Mouse (Mus musculus) splenic B cell, adult 2 months (primary cell): ENCODE data around the gene Siah2.

Source experiments
- DNase-seq: peaks from one replicate; pipeline ENCODE4 v3.0.0-alpha.2; 2011; ENCODE audit warnings: low read depth, low spot score
- H3K27me3 ChIP-seq: 2 replicates; pipeline ENCODE4 v1.6.1; 2012; ENCODE audit warnings: mild to moderate bottlenecking, low read length, moderate library complexity, mixed read lengths; ENCODE audit not compliant: control insufficient read depth, poor library complexity, insufficient read depth, severe bottlenecking
- H3K36me3 ChIP-seq: 2 replicates; pipeline ENCODE4 v1.6.1; 2012; ENCODE audit warnings: mild to moderate bottlenecking, low read length, moderate library complexity, mixed read lengths; ENCODE audit not compliant: control insufficient read depth, poor library complexity, insufficient read depth, severe bottlenecking

The Siah2 gene

DNA sequence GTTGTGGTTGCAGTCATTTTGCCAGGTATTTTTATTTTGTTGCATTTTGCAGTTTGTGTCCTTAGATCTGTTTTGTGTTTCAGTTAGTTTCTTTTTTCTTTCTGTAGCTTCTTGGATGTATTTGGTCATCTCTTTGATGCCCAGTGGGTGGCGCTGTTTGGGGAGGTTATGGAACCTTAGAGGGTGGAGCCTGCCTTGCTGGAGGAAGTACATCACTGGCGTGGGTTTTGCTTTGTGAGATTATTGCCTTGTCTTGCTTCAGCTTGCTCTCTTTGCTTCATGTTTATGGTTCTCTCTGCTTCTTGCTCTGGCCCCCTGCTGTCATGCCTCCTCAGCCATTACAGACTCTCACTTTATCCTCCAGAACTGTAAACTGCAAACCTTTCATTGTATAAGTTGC lies 34.8 kb downstream of the Siah2 start:
- H3K36me3 ChIP-seq, result no peaks in the 10 kb centered on the region
- peak; percentile 89 for DNase-seq
- H3K27me3 ChIP-seq, result no peaks in the 10 kb centered on the region

DNA sequence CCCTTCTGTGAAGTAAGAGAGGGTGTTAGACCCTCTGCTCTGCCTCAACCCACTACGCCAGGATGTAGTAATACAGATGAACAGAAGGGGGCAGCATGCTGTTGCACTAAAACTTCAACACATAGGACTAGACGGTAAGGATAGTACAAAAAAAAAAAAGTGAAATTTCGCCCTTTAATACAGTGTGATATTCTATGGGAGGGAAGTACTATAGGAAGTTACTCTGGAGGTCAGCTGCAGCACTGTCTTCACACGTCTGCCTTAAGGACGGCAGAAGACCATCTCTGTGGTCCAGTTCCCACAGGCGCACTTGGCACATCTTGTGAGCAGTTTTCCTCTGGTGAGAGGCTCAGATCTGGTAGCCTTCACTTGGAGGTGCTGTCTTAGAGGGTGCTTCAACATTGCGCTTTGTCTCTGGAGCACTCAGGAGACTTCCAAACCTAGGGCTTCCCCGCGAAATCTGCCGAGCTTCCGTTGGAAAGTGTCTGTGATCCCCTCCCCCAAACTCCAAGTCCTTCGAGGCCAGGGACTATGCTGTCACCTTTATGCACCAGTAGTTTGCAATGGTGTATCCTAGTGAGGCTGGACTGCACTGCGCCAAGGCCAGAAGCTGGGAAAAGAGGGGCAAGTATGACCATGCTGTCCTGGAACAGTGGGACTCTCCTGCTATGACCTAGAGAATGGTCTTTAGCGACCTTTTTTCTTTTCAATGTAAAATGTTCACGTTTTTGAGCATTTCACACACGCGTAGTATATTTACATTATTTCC lies 36.7 kb downstream of the Siah2 start:
- DNase-seq, result peak; percentile 84
- Histone ChIP-seq H3K36me3 (no peaks in the 10 kb centered on the region), H3K27me3 (no peaks in the 10 kb centered on the region)

DNA sequence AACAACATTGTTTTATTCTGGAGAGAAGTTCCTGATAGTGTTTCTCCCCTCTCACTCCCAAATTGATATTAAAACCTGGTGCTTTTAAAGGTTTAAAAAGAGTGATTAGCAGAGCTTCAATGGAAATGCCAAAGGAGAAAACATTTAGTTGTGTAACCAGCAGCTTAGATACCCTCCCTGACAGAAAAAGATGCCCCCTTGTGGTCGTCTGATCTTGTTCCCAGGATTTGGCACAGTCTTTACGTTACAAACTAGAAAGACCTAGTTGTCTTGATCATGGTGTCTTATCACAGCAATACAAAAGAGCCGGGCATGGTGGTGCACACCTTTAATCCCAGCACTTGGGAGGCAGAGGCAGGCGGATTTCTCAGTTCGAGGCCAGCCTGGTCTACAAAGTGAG lies 38.3 kb downstream of the Siah2 start:
- peak; percentile 72 for DNase-seq
- no peaks in the 10 kb centered on the region for H3K36me3 ChIP-seq

DNA sequence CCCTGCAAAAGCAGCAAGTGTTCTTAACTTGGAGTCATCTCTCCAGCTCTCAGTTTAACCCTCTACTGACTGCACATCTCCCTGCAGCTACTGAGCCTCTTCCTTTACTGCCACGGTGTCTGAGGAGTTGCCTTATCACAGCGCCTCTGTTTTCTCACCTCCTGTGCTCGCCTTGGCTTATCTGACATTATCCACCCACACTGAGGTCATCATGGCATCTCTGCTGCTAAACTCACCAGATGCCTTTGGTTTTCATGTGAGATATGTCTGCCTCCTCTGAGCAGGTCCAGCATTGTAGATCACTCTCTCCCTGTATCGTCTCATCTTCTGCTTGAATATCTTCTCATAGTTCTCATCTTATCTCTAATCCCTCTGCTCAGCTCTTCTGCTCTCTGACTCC lies 41.9 kb downstream of the Siah2 start:
- no peaks in the 10 kb centered on the region for H3K36me3 ChIP-seq
- no peak for DNase-seq
- no peaks in the 10 kb centered on the region for H3K27me3 ChIP-seq

More for the DNA sequence above, 38.3 kb downstream of the Siah2 start:
- no peaks in the 10 kb centered on the region for H3K27me3 ChIP-seq

DNA sequence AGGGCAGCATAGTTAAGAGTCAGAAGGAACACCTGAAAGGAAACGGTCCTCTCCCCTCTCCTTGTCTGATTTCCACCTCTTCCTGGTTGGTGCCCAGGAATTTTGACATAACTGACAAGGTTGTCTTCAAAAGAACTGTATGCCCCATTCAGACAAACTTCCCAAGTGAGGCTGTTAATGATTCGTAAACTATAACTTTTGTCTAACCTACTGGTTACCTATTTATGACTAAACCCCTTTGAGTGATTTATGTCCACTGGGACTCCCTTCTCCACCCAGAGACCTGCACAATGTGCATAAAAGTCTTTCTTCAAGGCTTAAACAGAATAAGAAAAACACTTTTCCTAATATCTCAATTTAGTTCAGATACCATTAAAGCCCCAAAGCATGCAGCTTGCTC lies 45.0 kb downstream of the Siah2 start:
- H3K27me3 ChIP-seq, result no peaks in the 10 kb centered on the region
- DNase-seq, result no peak

DNA sequence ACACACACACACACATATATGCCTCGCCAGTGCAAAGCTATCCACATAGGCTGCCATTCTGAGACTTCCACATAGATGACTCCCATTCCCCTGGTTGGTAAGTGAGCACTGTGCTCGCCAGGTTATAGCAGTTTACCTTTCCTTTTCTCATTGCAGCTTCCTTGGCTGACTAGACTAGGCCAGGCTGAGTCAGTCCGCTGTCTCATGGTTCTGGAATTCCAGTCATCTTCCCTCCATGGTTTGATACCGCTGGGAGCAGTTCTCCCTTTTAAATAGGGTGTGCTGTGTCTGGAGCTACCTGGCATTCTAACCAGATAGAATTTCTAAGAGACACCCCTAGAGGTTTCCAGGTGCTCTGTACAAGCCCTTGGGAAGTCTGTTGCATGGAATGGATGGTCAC lies 46.0 kb downstream of the Siah2 start:
- H3K36me3 ChIP-seq, result no peaks in the 10 kb centered on the region; the same call in 1 of the 2 replicates
- DNase-seq, result no peak
- H3K27me3 ChIP-seq, result no peaks in the 10 kb centered on the region

More for the DNA sequence above, 45.0 kb downstream of the Siah2 start:
- H3K36me3 ChIP-seq, result no peaks in the 10 kb centered on the region; the same call in 1 of the 2 replicates

DNA sequence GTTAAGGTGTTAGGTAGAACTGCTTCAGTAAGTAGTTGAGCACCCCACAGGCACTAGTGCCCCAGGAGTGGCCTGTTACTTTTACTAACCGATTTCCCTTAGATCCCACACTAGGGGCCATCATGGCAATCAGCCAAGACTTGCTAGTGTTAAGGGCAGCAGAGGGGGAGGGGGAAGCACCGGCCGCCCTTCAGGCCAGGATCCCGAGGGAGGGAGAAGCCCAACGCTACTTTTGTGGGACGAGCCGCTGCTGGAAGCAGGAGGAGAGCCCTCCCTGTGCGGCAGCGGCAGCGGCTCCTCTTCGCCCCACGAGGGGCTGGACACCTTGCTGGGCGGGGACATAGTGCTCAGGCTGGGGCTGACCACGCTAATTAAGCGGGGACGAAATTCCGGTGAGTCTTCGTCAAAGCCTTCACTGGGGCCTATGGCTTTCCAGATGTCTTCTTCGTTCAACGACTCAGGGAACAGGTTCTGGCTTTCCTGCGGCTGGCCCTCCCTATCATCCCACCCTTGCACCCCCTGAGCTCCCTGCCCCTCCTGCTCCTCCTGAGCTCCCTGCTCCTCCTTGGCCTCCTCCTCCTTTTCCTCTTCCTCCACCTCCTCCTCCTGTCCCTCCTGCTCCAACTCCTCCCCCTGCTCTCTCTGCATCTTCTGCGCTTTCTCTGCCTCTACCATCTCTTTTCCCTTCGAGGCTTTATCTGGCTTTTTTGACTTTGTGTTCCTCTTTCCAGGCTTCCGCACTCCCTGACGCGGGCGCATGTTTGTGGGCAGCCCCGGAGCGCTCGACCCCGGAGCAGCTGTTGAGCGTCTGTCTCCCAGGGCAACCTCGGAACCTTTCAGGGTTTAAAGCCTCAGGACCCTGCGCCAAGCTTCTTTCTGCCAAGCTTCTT lies 55.5 kb downstream of the Siah2 start, which contains the start of gene Erich6:
Erich6 (minus strand) TSS at position 802 of the 890 bp plus-strand sequence.
- H3K36me3 ChIP-seq, result no peaks in the 10 kb centered on the region
- DNase-seq, result peak; percentile 36

DNA sequence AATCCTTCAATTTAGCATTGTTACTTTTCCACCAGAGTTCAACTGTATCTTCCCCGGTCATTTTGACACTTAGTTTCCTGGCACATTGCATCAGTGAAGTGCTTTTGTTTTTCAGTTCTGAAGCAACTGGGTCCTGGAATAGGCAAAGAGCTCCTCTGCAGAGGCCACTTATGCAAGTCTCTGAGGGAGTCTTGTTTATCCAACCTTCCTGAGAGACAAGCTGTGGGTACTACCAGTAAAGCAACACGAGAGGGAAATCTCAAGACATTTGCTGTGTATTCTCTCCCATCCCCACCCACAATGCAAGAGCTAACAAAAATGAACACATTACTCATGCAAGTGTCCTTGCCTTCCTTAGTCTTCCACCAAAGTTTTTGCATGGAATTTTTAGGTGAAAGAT lies 60.5 kb downstream of the Siah2 start:
- H3K27me3 ChIP-seq, result no peaks in the 10 kb centered on the region

More for the DNA sequence above, 55.5 kb downstream of the Siah2 start, which contains the start of gene Erich6:
- H3K27me3 ChIP-seq, result no peaks in the 10 kb centered on the region

DNA sequence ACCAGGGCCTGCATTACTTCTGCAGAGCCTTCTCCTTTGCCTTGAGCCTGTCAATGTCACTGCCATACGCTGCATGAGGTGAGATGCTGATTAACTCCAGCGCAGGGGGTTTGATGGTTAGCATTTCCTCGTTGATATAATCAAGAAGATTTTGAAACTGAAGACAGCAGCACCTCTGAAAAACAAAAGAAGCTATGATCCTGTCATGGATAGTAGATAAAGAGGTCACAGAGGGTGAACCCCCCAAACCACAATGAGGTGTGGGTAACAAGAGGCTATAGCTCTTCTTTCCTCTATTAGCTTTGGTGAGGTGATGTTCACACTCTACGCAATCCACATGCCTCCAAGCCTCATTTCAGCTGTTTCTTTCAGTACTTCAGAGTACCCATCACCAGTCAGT lies 67.2 kb downstream of the Siah2 start:
- Histone ChIP-seq H3K27me3 (no peaks in the 10 kb centered on the region), H3K36me3 (no peaks in the 10 kb centered on the region)
- no peak for DNase-seq

More for the DNA sequence above, 60.5 kb downstream of the Siah2 start:
- DNase-seq, result no peak
- no peaks in the 10 kb centered on the region for H3K36me3 ChIP-seq
